Mouse (Mus musculus): Measurements from ENCODE around the gene Prss16. TPM values are rescaled to one million over a fixed set of nuclear protein-coding genes. Genes with fewer than 3 reads are reported as not detected.

Gene Prss16
- total RNA-seq, 2 experiments from 2014 or later = 0.35 to 1.2 TPM

DNA sequence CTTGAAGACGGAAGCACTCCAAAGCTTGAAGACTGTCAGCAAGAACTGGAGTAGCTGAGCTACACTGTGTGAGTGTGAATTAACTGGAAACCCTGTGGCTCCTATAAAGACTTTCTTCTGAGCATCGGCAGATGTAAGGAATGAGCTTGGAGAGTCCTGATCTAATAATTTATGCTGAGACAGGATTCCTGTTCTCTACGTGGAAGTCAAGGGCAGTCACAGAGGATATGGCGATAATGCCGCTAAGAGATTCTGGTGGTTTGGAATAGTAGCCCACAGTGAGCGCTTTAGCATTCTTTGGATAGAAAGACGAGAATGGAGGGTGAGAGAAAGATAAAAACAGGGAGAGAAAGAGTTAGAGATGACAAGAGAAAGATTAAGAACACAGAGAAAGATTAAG, 1.7 kb downstream of the Prss16 start:
- no peak for DNase-seq (ENCODE audit: low spot score in 2 of 2)

DNA sequence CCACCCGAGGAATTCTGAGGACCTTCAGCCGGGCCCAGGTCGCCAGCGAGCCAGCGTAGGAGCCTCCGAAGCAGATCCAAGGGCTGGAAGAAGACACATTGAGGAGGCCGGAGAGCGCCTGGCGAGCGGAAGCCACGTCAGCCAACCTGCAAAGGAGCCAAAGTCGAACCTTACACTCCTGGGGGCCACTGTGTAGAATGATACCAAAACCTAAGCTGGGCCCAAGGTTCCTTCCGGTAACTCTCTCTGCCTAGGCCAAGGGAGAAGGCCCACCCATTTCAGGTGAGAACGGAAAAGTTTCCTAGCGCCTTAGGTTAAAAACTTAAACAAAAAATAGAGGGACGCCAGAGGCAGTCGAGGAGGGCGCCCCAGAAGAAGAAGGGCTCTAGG, 2.4 kb downstream of the Prss16 start:
- DNase-seq (ENCODE audit: low spot score in 2 of 2) = no peak

DNA sequence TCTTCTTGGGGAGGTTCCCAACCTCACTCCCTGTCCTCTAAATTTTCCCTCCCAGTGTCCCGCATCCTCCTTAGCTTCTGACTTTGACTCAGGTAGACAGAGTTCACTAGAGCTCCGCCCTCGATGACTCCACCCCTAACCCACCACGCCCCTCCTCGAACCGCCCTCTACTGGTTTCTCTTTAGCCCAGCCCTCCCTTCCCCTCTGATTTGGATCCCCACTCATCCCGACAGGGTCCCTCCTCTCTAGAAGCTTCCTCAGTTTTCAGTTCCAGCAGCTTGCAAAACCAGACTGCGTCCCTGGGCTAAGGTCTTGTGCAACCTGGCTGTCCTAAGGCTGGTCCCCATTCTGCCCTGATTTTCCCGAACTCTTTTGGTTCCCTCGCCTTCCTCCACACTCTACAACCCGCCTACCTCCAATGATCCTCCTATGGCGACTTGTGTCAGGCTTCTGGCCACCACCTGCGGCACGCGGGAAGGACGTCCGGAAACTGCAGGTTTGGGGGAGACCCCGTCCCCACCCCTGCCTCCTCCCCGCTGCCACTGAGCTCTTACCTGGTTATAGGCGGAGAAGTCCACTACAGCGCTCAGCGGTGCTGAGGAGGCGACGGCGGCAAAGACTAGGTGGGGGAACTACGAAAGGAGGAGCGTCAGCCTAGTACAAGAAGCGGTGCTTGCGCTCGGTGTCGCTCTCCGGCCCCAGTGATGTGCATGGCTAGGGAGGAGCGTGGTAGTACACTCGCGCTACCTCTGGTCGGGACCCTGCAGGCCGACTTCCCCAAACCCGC, 3.0 kb downstream of the Prss16 start:
- no peak for DNase-seq (ENCODE audit: low spot score in 2 of 2)

DNA sequence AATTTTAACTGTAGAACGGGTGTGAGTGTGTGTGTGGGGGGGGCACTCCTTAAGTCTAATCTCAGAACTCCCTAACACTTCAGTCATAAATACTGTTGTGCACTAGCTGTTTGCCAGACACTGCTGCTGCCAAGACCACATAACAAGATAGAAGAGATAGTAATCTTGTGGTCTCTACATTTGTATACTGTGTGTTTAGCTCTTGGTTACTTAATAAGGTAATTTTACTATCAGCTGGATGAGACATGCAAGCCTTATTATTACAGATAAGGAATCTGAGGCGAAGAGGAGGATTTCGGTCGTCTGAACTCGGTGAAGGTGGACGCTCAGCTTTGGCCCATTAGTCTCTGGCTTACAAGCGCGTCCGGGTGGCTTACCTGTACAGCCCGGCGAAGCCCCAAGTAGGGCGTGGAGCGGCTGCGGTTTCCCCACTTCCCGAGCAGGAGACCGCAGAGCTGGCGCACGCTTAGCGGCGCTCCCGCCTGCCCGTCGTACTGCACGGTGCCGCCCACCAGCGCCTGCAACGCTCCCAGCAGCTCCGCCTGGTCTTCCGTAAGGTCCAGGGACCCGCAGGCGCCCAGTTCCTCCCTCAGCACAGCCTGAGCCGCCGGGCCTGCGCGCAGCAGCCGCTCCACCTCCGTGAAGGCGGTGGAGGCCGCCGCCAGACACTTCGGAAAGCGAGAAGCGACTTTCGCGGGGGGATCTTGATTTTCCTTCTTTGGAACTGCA, 3.8 kb downstream of the Prss16 start:
- peak; percentile 28 to 34 for DNase-seq (ENCODE audit: low spot score in 2 of 2)

DNA sequence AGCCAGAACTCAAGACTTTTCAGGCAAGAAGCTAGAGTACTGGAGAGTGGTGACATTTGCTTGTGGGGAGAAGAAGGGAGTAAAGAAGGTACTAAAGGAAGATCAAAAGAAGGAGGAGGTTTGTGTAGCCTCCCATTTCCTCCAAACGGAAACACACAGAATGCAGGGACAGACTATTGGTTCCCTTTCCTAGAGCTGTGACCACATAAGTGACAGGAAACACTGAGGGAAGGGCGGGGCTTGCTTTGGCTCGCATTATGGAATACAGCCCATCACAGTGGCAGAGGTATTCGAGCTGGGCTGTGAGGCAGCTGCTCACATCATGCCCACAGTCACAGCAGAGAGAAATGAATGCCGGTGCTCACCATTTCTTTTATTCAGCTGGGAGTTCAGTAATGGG, 7.7 kb downstream of the Prss16 start:
- no peak for DNase-seq (ENCODE audit: low spot score in 2 of 2)

DNA sequence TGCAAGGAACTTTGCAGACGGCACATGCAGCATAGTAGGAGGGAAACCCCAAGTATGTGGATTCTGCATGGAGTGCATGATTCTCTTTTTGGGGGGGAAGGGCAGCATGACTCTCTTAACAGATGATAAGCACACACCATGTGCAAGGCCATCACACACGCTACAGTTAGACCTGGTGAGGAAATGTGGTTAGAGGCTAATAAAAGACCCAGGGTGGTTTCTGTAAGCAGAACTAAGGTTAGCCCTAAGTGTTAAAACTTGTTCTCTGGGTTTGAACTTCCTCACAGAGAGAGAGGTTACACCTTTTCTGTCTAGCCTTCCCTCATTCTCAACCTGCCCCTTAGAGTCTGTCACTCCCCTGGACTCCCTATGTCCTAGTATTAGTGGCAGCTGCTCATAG, 8.2 kb downstream of the Prss16 start:
- DNase-seq (ENCODE audit: low spot score in 2 of 2) = no peak

DNA sequence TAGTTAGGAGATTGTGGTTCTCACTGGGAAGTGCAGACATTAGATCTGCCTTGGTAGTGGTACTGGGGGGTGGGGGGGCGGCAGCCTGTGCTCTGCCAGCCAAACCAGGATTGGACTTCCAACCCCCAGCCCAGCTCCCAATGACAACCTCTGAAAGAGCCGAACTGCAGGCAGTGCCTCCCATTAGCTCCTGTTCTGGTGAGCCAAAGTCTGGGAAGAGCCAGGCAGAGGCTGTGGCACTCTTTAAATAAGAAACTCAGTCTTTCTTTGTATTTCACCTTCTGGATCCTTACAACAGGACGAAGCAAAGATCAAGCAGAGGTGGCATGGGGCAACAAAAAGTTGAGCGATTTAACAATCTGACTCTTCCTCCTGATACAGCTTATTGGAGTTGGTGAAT, 10.4 kb downstream of the Prss16 start:
- no peak for DNase-seq (ENCODE audit: low spot score in 2 of 2)

DNA sequence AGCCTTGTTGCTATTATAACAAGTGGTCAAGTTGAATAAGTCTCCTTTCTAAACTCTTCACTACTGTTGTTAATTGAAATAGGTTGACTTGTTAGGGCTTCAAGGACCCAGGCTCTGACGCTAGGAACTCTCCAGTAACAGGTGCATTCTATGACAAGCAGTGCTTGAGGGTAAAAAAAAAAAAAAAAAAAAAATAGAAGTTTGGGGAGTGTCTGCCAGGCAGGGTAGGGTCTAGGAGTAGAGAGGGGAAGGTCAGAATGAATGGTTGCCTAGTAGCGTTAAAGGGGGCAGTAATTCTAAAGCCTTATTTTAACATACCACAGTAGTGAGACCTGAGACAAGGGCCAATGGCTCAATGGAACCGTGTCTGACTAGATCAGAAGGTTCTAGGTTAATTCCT, 11.1 kb downstream of the Prss16 start:
- DNase-seq (ENCODE audit: low spot score in 2 of 2) = no peak

DNA sequence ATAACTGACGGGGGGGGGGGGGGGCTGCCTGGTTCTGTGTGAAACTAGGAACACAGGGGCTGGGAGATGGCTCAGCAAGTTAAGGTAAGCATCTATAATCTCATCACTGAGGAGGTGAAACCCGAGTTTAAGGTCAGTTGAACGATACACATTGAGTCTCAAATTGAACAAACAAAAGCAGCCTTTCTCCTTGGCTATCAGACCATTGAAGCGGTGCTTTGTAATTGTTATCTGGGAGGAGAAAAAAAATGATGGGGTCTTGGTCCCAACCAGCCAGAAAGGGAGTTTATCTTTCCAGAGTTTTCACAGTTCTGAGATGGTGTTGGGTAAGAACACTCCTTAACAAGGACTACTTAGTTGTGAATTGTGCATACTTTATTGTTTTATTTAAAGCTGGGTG, 11.7 kb downstream of the Prss16 start:
- DNase-seq (ENCODE audit: low spot score in 2 of 2) = no peak

DNA sequence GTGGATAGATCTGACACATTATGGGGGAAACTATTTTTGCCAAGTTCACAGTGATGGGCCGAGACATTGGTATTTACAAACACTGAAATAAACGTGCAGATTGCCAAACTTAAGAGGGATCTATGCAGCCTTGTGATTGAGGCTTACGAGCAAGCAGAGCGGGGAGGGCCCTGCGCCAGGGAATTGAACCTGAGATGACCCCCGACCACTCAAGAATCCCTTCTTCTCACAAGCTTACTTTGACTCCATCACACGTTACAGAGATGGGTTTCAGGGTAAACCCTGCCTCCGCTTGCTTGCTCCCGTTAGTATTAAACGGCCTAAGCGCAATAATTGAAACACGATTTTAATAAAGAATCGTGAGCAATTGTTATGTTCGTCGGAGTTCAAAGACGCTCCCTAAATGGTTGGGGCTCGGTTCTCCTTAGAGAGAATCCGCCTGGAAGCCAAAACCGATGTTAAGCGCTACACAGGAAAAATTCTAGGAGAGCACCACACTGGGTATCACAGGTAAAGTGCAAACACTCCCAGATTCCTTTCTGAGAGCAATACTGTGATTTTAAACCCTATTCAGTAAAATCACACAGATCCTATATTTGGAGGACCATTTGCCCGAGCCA, 12.2 kb downstream of the Prss16 start:
- DNase-seq (ENCODE audit: low spot score in 2 of 2) = no peak

DNA sequence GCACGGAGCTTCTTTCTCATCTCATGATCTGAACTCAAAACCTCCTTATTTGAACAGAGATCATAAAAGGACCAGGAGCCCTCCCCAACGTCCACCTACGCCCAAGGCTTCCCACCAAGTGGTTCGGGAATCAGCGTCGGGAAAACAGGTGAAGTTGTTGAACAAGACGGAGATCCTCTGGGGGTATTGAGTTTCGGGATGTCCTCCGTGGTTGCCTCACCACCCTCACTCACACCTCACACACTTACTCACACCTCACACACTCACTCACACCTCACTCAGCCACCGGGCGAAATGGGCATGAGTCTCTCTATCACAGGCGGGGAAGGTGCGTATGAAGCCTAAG, 12.7 kb downstream of the Prss16 start:
- no peak for DNase-seq (ENCODE audit: low spot score in 2 of 2)

DNA sequence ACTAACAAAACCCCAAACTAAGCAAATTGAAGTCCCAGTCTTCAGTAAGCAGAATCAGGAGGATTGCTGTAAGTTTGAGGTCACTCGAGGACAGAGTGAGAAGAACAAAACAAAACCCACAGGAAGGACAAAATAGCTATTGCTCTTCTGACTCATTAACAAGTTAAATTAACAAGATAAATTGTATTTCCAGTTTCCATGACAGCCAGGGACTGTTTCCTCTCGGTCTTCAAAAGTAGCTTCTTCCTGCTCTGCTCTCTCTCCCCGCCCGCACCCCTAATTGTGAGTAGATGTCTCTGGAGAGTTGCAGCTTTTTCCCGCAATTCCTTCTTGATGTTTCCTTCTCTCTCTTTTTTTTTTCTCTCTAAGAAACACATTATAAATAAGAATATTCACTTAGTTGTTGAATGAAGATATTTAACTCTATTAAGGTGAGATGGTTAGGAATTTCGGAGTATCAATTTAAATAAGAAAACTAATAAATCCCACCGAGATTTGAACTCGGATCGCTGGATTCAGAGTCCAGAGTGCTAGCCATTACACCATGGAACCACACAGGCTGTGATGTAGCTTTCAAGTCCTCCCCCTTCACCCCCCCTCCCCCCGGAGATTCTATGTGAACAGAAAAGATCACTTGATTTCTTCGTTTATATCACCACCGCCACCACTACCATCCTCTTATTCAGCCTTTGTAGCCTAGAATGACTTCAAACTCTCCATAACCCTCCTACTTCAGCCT, 13.3 kb downstream of the Prss16 start:
- DNase-seq (ENCODE audit: low spot score in 2 of 2) = no peak

DNA sequence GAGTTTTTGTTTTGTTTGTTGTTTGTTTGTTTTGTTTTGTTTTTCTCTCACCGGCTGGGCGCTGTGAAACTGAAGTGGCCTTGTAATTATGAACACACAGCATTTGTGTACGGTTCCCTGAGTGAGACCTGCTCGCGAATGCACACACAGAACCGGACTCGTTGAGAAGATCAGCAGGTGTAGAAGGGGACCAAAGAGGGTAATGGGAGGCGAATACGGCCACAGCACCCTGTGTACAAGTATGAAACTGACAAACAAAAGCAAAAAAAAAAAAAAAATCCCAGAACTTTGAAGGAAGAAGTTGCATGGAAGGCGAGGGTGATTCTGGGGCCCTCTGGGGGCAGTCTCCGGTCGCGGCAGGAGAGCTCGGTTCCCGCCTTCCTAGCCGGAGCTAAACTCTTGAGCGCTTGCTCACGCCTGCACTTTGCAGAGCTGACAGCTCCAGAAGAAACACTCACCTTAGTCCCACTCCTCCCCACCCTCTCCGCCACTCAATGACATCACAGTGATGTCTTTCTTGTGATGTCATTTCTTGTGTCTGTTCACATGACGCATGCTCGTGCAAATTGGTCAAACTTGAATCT, 14.1 kb downstream of the Prss16 start:
- DNase-seq (ENCODE audit: low spot score in 2 of 2) = no peak

DNA sequence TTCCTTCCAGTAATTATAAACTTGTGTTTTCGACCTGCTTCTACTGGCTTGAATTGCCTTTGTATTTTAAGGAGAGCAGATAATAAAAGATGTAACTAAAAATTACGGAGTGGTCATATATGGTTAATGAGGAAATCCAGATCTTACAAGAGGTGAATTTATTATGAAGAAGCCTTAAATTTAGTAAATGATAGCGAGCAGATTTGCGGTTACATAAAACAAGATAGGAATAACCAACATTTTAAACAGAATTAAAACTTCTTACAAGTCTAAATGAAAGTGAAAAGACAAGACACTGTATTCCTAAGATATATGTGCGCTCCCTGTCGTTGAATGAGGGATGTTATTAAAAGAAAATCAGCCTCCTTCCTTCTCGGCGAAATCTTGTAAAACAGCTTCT, 14.6 kb downstream of the Prss16 start:
- DNase-seq (ENCODE audit: low spot score in 2 of 2) = no peak

DNA sequence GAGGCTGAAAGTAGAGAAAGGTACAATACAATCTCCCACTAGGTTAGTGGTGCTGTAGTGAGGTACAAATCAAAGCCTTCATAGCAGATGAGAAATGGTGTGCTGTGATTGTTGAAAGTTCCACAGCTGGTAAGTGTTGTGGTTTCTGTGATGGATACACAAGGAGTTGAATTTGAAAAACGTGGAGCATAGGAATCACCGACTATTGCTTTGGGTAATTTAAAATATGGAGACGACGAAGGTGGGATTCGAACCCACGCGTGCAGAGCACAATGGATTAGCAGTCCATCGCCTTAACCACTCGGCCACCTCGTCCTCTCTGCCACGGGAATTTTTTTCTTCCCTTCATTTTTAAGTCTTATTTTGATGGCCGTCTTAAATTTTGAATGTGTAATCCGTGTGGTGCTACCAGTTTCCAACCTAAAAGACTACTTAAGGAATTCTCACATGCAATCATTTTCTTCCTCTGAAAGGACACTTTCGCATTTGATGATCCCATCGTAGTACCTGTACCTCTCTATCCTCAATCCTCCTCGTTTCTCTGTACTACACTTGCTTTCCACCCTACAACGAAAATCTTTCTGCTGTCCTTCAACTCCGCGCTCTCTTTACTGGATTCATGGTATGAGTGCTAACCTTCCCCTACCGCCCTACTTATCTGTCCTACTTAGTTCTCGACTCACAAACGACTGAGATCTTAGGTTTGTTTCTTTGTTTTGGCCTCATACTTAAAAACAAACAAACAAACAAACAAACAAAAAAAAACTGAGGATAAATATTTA, 15.4 kb downstream of the Prss16 start:
- DNase-seq (ENCODE audit: low spot score in 2 of 2) = no peak

DNA sequence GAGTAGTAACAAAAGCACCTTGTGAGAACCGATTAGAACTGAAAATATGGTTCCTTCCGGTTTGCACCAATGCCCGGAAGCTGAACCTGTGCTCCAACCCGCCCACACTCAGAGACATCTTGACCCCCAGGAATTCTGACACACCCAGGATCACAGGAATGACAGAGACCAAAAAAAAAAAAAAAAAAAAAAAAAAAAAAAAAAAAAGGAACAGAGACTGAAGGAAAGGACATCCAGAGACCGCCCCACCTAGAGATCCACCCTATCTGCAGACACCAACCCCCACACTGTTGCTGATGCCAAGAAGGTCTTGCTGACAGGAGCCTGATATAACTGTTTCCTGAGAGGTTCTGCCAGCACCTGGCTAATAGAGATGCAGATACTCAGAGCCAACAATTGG, 17.0 kb downstream of the Prss16 start:
- DNase-seq (ENCODE audit: low spot score in 2 of 2) = no peak

DNA sequence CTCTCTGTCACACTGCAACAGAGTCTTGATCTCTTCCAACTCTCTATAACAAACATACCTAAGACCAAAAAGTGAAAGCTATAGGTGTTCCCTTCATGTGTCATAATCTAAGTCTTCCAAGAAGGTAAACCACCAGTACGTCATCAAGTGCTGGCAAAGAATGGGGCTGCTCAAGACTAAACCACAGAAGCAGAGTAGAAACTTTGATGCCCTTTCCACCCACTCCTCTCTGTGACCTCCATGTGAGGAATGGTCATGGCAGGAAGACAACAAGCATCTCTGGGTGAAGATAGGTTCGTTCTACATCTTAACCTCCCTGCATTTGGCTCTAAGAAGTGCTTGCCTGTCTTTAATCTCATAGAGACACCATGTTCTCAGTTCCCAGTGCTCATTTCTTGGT, 25.1 kb downstream of the Prss16 start:
- no peak for DNase-seq (ENCODE audit: low spot score in 2 of 2)

DNA sequence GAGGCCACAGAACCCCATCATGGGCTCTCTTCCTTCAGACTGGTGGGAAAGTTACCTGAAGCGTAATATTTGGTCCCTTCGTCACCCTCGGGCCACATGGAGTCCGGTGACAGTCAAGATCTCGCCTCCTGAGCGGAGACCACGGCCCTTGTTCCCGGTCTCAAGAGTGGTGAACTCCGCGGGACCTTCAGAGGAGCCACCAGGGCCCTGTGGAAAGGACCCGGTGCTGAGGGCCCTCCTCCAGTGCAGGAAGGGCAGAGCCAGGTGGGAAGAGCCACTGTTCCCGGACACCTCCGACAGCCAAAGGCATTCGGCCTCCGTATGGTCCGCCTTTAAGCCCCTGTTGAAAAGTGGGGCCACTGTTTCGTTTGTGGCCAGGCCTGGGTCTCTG, 27.7 kb downstream of the Prss16 start:
- DNase-seq (ENCODE audit: low spot score in 2 of 2) = no peak

DNA sequence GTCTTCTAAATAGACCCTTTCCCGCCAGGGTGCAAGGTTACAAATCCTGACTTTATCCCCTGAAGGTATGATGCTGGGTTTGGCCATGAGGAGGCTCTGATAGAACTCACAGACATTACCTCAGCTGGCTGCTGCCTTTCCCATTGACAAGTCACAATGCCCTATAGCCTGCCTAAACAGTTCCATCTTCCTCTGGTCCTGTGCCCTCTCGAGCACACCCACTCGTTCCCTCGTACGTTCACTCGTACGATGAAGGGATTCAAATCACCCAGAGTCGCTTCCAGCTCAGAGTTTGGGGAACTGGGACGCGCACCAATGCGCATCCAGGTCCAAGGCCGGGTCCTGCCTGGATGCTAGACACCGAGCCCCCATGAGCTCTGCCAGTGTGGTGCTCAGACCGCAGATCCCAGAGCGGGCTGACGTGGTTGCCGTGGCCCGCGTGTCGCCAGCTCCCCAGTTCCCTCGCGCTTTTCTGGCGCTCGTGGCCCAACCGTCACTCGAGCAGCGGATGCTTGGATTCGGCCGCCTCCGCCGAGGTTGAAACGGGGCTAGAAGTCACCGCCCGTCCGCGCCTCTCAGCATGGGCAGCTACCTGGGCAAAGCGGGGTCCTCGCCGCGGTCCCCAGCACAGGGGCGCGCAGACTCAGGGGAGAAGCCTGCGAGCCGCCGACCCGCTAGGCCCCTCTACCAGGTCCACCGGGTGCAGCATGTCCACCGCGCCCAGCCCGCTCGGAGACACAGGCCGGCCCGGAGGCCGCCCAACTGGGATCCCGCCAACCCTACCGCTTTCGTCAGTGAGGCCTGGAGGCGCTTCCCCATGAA, 28.4 kb downstream of the Prss16 start, which contains the start of gene Pom121l2:
Gene Pom121l2, plus strand, starts transcription at position 214 of the 822 bp plus-strand sequence.
- DNase-seq (ENCODE audit: low spot score in 2 of 2) = peak in 1 of 2 experiments; percentile 25
